ENCODE assay signal across 24 mouse cellular contexts in the genomic region with DNA sequence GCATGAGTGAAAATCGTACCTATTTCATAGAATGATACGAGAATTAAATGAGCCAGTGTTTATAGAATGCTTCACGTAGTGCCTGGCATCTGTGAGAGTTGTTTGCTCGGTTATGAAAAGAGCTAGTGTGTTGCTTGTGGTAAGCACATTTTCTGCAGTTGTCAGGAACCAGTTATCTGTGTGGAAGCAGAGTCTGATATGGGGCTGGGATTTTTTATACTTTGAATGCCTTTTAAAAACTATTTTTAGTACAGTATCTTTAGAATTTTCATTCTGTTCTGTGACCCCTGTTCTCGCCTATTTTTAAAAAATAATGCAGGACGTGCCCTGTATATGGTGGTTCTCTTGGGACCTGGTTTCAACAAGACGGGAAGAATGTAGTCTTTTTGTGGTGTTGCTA. TPM values are rescaled to one million over a fixed set of nuclear protein-coding genes. Genes with fewer than 3 reads are reported as not detected.
DNase-seq lines count a peak whose midpoint lies in the region; ATAC-seq and TF ChIP-seq lines count a peak whose summit lies in the region.
"Had no signal": no experiment of that assay in that cellular context is flagged by ENCODE, and none has a peak within 500 bp of the region (broad histone marks: within the 10 kb centered on the region; RNA-seq: fewer than 3 reads in every experiment).

No protein-coding gene starts in this region.

- no peak for DNase-seq in embryonic facial prominence, embryonic 14.5 days (ENCODE audit: low spot score)
- no peak for DNase-seq in embryonic facial prominence, embryonic 10.5 days (ENCODE audit: low spot score)
- no peak for DNase-seq in heart, postnatal 14 days
- DNase-seq in left cerebral cortex, adult 2 months (ENCODE audit: extremely low spot score in 1 of 2, low spot score in 2 of 2), result no peak
- DNase-seq in left cerebral cortex, postnatal 10 days (ENCODE audit: extremely low spot score in 1 of 2, low spot score in 2 of 2), result no peak
- no peak for DNase-seq in liver, postnatal 0 days
- no peak for DNase-seq in liver
- DNase-seq: adrenal gland, postnatal 10 days; B cell, adult 2 months; cerebellum, adult 11 months; cerebellum, adult 8-10 months; cerebellum, postnatal 14 days; embryo, embryonic 11 days; gastrocnemius, postnatal 10 days; heart, postnatal 4 days had no signal

- ATAC-seq in embryonic facial prominence, embryonic 14.5 days (ENCODE audit: low read depth), result no peak
- no peak for ATAC-seq in heart, embryonic 14.5 days (ENCODE audit: insufficient number of reproducible peaks, insufficient read depth, low FRiP score, low read depth)
- no peak for ATAC-seq in liver, postnatal 0 days
- ATAC-seq: CD4-positive, CD25-positive, alpha-beta regulatory T cell, adult 4 months; forebrain, embryonic 16.5 days; hindbrain, embryonic 16.5 days; inflammation-experienced regulatory T-cells, adult 6 months had no signal

- TF ChIP-seq CTCF in left cerebral cortex, adult 2 months (IDR thresholded peaks at IDR 0.05), result no peak
- no peak for TF ChIP-seq CTCF in liver, postnatal 0 days (IDR thresholded peaks at IDR 0.05; ENCODE audit: low read depth)

- no peaks in the 10 kb centered on the region for H3K27me3 ChIP-seq in embryonic facial prominence, embryonic 14.5 days (replicated peaks; ENCODE audit: control insufficient read depth, insufficient read depth, low read length)
- H3K27me3 ChIP-seq in embryonic facial prominence, embryonic 10.5 days (replicated peaks; ENCODE audit: low read depth, poor library complexity, severe bottlenecking), result no peaks in the 10 kb centered on the region
- no peaks in the 10 kb centered on the region for H3K27me3 ChIP-seq in heart, embryonic 14.5 days (ENCODE audit: control insufficient read depth, insufficient read depth, low read length)
- H3K27me3 ChIP-seq in liver, postnatal 0 days (ENCODE audit: insufficient read depth, low read length), result no peaks in the 10 kb centered on the region
- H3K27me3 ChIP-seq: embryonic facial prominence, embryonic 12.5 days; forebrain, embryonic 12.5 days; hindbrain, embryonic 12.5 days had no signal

- peaks cover 36% of the 10 kb centered on the region for H3K4me1 ChIP-seq in embryonic facial prominence, embryonic 14.5 days (ENCODE audit: control insufficient read depth, insufficient read depth, low read length)
- peaks cover 54% of the 10 kb centered on the region for H3K4me1 ChIP-seq in embryonic facial prominence, embryonic 10.5 days
- H3K4me1 ChIP-seq in heart, embryonic 14.5 days (ENCODE audit: control insufficient read depth in 2 of 2, insufficient read depth in 2 of 2, low read length in 2 of 2), result peaks cover 15 to 61% of the 10 kb centered on the region in 2 experiments
- H3K4me1 ChIP-seq in liver, postnatal 0 days (ENCODE audit: insufficient read depth), result peaks cover 12% of the 10 kb centered on the region

- 0 out of 2 replicates have a peak overlapping the region, but pooled peaks have one; percentile 8 for H3K27ac ChIP-seq in embryonic facial prominence, embryonic 14.5 days (replicated peaks; ENCODE audit: low read depth, low read length)
- no peak overlapping the region for H3K27ac ChIP-seq in embryonic facial prominence, embryonic 10.5 days (replicated peaks)
- peak overlapping the region in 1 of 2 experiments; percentile 41; a peak in 3 of 4 replicates for H3K27ac ChIP-seq in heart, embryonic 14.5 days (replicated peaks in 1 of 2; ENCODE audit: control insufficient read depth in 1 of 2, insufficient read depth in 1 of 2, low read depth in 2 of 2, low read length in 2 of 2)
- peak overlapping the region; percentile 28; the same call in 1 of the 2 replicates for H3K27ac ChIP-seq in left cerebral cortex, adult 2 months
- no peak overlapping the region for H3K27ac ChIP-seq in liver, postnatal 0 days (ENCODE audit: low read depth)
- H3K27ac ChIP-seq: embryonic facial prominence, embryonic 12.5 days; forebrain, embryonic 12.5 days; hindbrain, embryonic 12.5 days had no signal

- H3K4me2 ChIP-seq in embryonic facial prominence, embryonic 14.5 days (ENCODE audit: low read depth, low read length), result no peak overlapping the region; the same call in 1 of the 2 replicates
- H3K4me2 ChIP-seq in heart, embryonic 14.5 days (ENCODE audit: low read length), result peak overlapping the region; percentile 19
- H3K4me2 ChIP-seq in liver, postnatal 0 days (ENCODE audit: low read depth, low read length), result no peak overlapping the region
- H3K4me2 ChIP-seq: embryonic facial prominence, embryonic 12.5 days; forebrain, embryonic 12.5 days; hindbrain, embryonic 12.5 days had no signal

- 62% methylated on average over 7 of the region's 7 CpGs for WGBS in embryonic facial prominence, embryonic 14.5 days
- WGBS in embryonic facial prominence, embryonic 10.5 days, result 82% methylated on average over 7 of the region's 7 CpGs
- 25% methylated on average over 7 of the region's 7 CpGs for whole genome bisulfite sequencing in heart, embryonic 14.5 days
- WGBS in liver, postnatal 0 days (ENCODE audit: insufficient replicate concordance), result 53% methylated on average over 7 of the region's 7 CpGs

- intact Hi-C loops in heart, postnatal 14 days (cut with DNase I), result no loop called here
- intact Hi-C loops in left cerebral cortex, adult 2 months (cut with DNase I), result no loop called here
- intact Hi-C loops in left cerebral cortex, postnatal 10 days (cut with DNase I), result no loop called here

- no peak overlapping the region for H3K9ac ChIP-seq in embryonic facial prominence, embryonic 14.5 days (ENCODE audit: low read depth, low read length)
- H3K9ac ChIP-seq in heart, embryonic 14.5 days (ENCODE audit: low read length), result no peak overlapping the region
- H3K9ac ChIP-seq in liver, postnatal 0 days (replicated peaks), result no peak overlapping the region
- H3K9ac ChIP-seq: embryonic facial prominence, embryonic 12.5 days; forebrain, embryonic 12.5 days; hindbrain, embryonic 12.5 days had no signal

- H3K9me3 ChIP-seq in embryonic facial prominence, embryonic 14.5 days (ENCODE audit: control insufficient read depth, low read length), result no peaks in the 10 kb centered on the region
- no peaks in the 10 kb centered on the region for H3K9me3 ChIP-seq in embryonic facial prominence, embryonic 10.5 days
- no peaks in the 10 kb centered on the region for H3K9me3 ChIP-seq in heart, embryonic 14.5 days (ENCODE audit: control insufficient read depth, low read length)
- H3K9me3 ChIP-seq in liver, postnatal 0 days (ENCODE audit: low read length), result no peaks in the 10 kb centered on the region
- H3K9me3 ChIP-seq: embryonic facial prominence, embryonic 12.5 days; forebrain, embryonic 12.5 days; G1E; hindbrain, embryonic 12.5 days had no signal

- TF ChIP-seq EP300 in liver, postnatal 0 days (IDR thresholded peaks at IDR 0.05; ENCODE audit: low read depth), result 0 out of 2 replicates have a peak, but pooled peaks have one; percentile 33

- H3K4me3 ChIP-seq in embryonic facial prominence, embryonic 14.5 days (ENCODE audit: low read depth, low read length), result no peak overlapping the region
- no peak overlapping the region for H3K4me3 ChIP-seq in embryonic facial prominence, embryonic 10.5 days
- H3K4me3 ChIP-seq in heart, embryonic 14.5 days (ENCODE audit: control insufficient read depth in 1 of 2, insufficient read depth in 1 of 2, low read depth in 1 of 2, low read length in 2 of 2), result no peak overlapping the region
- H3K4me3 ChIP-seq in left cerebral cortex, adult 2 months, result no peak overlapping the region
- no peak overlapping the region for H3K4me3 ChIP-seq in liver, postnatal 0 days (ENCODE audit: low read depth, low read length)
- H3K4me3 ChIP-seq: embryonic facial prominence, embryonic 12.5 days; forebrain, embryonic 12.5 days; hindbrain, embryonic 12.5 days had no signal

- no peaks in the 10 kb centered on the region for H3K36me3 ChIP-seq in embryonic facial prominence, embryonic 14.5 days (ENCODE audit: control insufficient read depth, insufficient read depth, low read length)
- no peaks in the 10 kb centered on the region for H3K36me3 ChIP-seq in embryonic facial prominence, embryonic 10.5 days (replicated peaks)
- H3K36me3 ChIP-seq in heart, embryonic 14.5 days (ENCODE audit: control insufficient read depth, insufficient read depth, low read length), result no peaks in the 10 kb centered on the region
- H3K36me3 ChIP-seq in liver, postnatal 0 days (replicated peaks; ENCODE audit: insufficient read depth, low read length), result no peaks in the 10 kb centered on the region
- H3K36me3 ChIP-seq: embryonic facial prominence, embryonic 12.5 days; forebrain, embryonic 12.5 days; G1E; hindbrain, embryonic 12.5 days had no signal

RNA-seq across cellular contexts. Expression of a gene that starts 6.1 kb away (rescaled TPM):
- 86.7 and 90.3 TPM in 2 replicates for polyA plus RNA-seq in embryonic facial prominence, embryonic 14.5 days (2014; fragmentation: Nextera tagmentation; extraction: Ambion mirVana)
- 47.3 and 52.9 TPM in 2 replicates for polyA plus RNA-seq in embryonic facial prominence, embryonic 10.5 days (2016; fragmentation: Nextera tagmentation; extraction: Ambion mirVana)
- 45.4 and 53.5 TPM in 2 replicates for polyA plus RNA-seq in heart, embryonic 14.5 days (2014; fragmentation: Nextera tagmentation; extraction: Ambion mirVana)
- 10 to 100 TPM; 66.4 to 68.5 TPM for total RNA-seq in heart, postnatal 14 days (2021)
- total RNA-seq in left cerebral cortex, adult 2 months (2021), result 100 to 1,000 TPM; 123 to 127 TPM
- total RNA-seq in left cerebral cortex, postnatal 10 days (2021), result 100 to 1,000 TPM; 188 to 212 TPM
- polyA plus RNA-seq in liver, postnatal 0 days (2015; fragmentation: Nextera tagmentation; extraction: Ambion mirVana), result 6.3 and 7.8 TPM in 2 replicates
- polyA plus RNA-seq: G1E had no signal

RNA-seq across cellular contexts. Expression of a gene that starts 58.0 kb away (rescaled TPM):
- 17.5 and 19.3 TPM in 2 replicates for polyA plus RNA-seq in embryonic facial prominence, embryonic 14.5 days (2014; fragmentation: Nextera tagmentation; extraction: Ambion mirVana)
- polyA plus RNA-seq in embryonic facial prominence, embryonic 10.5 days (2016; fragmentation: Nextera tagmentation; extraction: Ambion mirVana), result 17.0 and 18.2 TPM in 2 replicates
- 42.0 and 43.3 TPM in 2 replicates for polyA plus RNA-seq in heart, embryonic 14.5 days (2014; fragmentation: Nextera tagmentation; extraction: Ambion mirVana)
- 10 to 100 TPM; 47.5 to 60.7 TPM for total RNA-seq in heart, postnatal 14 days (2021)
- 10 to 100 TPM; 65.5 to 68.1 TPM for total RNA-seq in left cerebral cortex, adult 2 months (2021)
- 100 to 1,000 TPM; 128 to 158 TPM for total RNA-seq in left cerebral cortex, postnatal 10 days (2021)
- 15.9 and 21.0 TPM in 2 replicates for polyA plus RNA-seq in liver, postnatal 0 days (2015; fragmentation: Nextera tagmentation; extraction: Ambion mirVana)
- polyA plus RNA-seq: G1E had no signal

Comparison
In these comparisons a context has a peak if more than half of its experiments do, and no peak if none do; other contexts are left out.
1. H3K27ac ChIP-seq: peak in embryonic facial prominence, embryonic 14.5 days (single experiment) and left cerebral cortex, adult 2 months (single experiment); none in embryonic facial prominence, embryonic 10.5 days (single experiment) and liver, postnatal 0 days (single experiment).